Mouse (Mus musculus): ENCODE measurements around the gene Zdhhc17. TPM values are rescaled to one million over a fixed set of nuclear protein-coding genes. Genes with fewer than 3 reads are reported as not detected.
A peak's percentile ranks its signal among the peaks of the same experiment; 100 is the strongest.

The Zdhhc17 gene
- polyA plus RNA-seq, 1 experiment = 31.6 TPM

- Histone ChIP-seq H3K4me3 (ENCODE audit: insufficient read depth, low read length) (peak overlapping the region; percentile 89), H3K4me1 (ENCODE audit: control insufficient read depth, insufficient read depth, low read length) (peaks cover 3% of the 10 kb centered on the region; the same call in 1 of the 2 replicates), H3K27ac (ENCODE audit: insufficient read depth, low read length) (no peak overlapping the region)
- TF ChIP-seq POLR2A (IDR thresholded peaks at IDR 0.05; ENCODE audit: low read depth, low read length) (no peak), CTCF (IDR thresholded peaks at IDR 0.05; ENCODE audit: borderline replicate concordance, insufficient read depth, low read length) (no peak)
These were observed 763 bp downstream of the Zdhhc17 start for GRCm38 (mm10) chr10:111009113-111009640.

GRCm38 (mm10) chr10:111007687-111008086, 2.3 kb downstream of the Zdhhc17 start:
- no peak overlapping the region; the same call in 1 of the 2 replicates for H3K4me3 ChIP-seq (ENCODE audit: insufficient read depth, low read length)
- no peak for TF ChIP-seq POLR2A (IDR thresholded peaks at IDR 0.05; ENCODE audit: low read depth, low read length)
- TF ChIP-seq CTCF (IDR thresholded peaks at IDR 0.05; ENCODE audit: borderline replicate concordance, insufficient read depth, low read length) = no peak

DNA sequence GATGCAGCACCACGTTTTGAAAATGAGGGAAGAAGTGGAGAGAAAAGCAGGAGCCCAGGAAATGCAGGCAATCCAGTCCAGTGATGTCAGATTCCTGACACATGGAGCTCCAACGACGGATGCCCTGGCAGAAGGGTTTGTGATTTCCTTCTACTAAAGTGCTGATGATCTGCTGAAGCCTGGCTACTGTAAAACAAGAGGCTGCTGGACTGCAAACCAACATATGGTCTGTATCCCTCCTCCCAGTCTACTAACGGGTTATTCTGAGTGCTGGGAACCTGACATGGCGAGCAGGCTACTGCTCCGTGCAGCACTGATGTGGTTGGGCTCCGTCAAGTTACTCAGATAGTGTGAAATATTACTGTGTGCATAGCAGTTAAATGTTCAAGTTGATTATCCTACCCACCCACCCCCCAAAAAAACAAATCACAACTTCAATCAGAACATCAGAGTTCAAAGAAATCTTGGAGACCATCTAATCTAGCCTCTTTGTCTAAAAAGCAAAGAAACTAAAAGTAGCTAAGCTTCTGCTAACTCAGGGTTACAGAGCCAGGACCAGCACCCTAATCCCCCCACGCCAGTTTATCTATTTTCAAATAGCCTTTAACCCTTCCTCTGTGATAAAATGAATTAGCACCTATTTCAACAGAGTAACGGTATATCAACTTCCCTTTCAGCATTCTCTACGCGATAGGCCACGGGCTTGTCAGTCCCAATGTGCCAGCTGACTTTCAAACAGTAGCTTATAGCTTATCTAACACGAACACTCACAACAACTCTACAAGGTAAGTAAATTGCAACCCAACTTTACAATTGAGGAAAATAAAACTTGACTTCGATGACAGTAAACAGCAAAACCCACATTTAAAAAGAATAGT, 4.1 kb downstream of the Zdhhc17 start:
- no peak for TF ChIP-seq CTCF (IDR thresholded peaks at IDR 0.05; ENCODE audit: borderline replicate concordance, insufficient read depth, low read length)
- no peak for TF ChIP-seq POLR2A (IDR thresholded peaks at IDR 0.05; ENCODE audit: low read depth, low read length)
- Histone ChIP-seq H3K4me1 (ENCODE audit: control insufficient read depth, insufficient read depth, low read length) (0 out of 2 replicates have a peak, but pooled peaks cover 3% of the 10 kb centered on the region), H3K27ac (ENCODE audit: insufficient read depth, low read length) (no peak overlapping the region), H3K4me3 (ENCODE audit: insufficient read depth, low read length) (no peak overlapping the region)

More at GRCm38 (mm10) chr10:111007687-111008086, 2.3 kb downstream of the Zdhhc17 start:
- Histone ChIP-seq H3K27ac (ENCODE audit: insufficient read depth, low read length) (no peak overlapping the region), H3K4me1 (ENCODE audit: control insufficient read depth, insufficient read depth, low read length) (peaks cover 3% of the 10 kb centered on the region; the same call in 1 of the 2 replicates)

DNA sequence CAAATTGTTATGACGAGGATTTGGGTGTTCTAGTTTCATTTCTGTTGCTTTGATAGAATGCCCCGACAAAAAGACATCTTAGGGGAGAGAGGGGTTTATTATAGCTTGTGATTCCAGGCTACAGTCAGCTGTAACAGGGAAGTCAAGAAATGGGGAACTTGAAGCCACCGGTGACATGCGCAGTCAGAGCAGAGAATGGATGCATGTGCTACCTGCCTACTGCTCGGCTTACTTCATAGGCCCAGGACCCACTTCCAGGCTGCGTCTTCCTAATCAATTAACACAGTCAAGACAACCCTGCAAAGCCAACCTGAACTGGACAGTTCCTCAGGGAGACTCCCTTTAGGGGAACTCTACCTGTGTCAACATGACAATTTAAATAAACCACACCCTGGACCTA, 5.7 kb downstream of the Zdhhc17 start:
- Histone ChIP-seq H3K27ac (ENCODE audit: insufficient read depth, low read length) (no peak overlapping the region), H3K4me3 (ENCODE audit: insufficient read depth, low read length) (no peak overlapping the region), H3K4me1 (ENCODE audit: control insufficient read depth, insufficient read depth, low read length) (0 out of 2 replicates have a peak, but pooled peaks cover 3% of the 10 kb centered on the region)
- TF ChIP-seq POLR2A (IDR thresholded peaks at IDR 0.05; ENCODE audit: low read depth, low read length) (no peak), CTCF (IDR thresholded peaks at IDR 0.05; ENCODE audit: borderline replicate concordance, insufficient read depth, low read length) (no peak)

DNA sequence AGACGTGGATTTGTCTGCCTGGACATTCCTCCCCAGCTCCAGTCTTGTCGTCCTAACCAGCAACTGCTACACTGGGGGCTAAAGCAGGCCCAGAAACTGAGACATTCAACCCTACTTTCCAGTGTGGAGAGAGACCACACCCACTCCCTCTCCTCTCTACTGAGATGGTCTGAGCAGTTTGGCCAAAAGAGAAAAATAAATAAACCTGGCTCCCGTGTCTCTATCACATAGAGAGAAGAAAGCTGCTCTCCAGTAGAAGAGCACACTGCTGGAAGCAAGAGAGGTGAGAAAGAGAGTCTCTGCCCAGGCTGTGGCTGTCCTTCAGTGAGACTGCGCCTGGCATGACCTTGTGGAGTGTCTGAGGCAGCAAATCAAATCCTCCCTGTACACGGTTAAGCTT, 10.7 kb downstream of the Zdhhc17 start:
- Histone ChIP-seq H3K4me1 (ENCODE audit: control insufficient read depth, insufficient read depth, low read length) (no peaks in the 10 kb centered on the region), H3K27ac (ENCODE audit: insufficient read depth, low read length) (no peak overlapping the region), H3K4me3 (ENCODE audit: insufficient read depth, low read length) (no peak overlapping the region)
- no peak for TF ChIP-seq POLR2A (IDR thresholded peaks at IDR 0.05; ENCODE audit: low read depth, low read length)
- no peak for TF ChIP-seq CTCF (IDR thresholded peaks at IDR 0.05; ENCODE audit: borderline replicate concordance, insufficient read depth, low read length)

- TF ChIP-seq POLR2A (IDR thresholded peaks at IDR 0.05; ENCODE audit: low read depth, low read length) (no peak), CTCF (IDR thresholded peaks at IDR 0.05; ENCODE audit: borderline replicate concordance, insufficient read depth, low read length) (no peak)
- H3K4me1 ChIP-seq (ENCODE audit: control insufficient read depth, insufficient read depth, low read length) = peaks cover 4% of the 10 kb centered on the region; the same call in 1 of the 2 replicates
- no peak overlapping the region for H3K4me3 ChIP-seq (ENCODE audit: insufficient read depth, low read length)
- no peak overlapping the region for H3K27ac ChIP-seq (ENCODE audit: insufficient read depth, low read length)
These were observed 12.8 kb downstream of the Zdhhc17 start for GRCm38 (mm10) chr10:110997180-110997579.

- no peak overlapping the region for H3K4me3 ChIP-seq (ENCODE audit: insufficient read depth, low read length)
- H3K4me1 ChIP-seq (ENCODE audit: control insufficient read depth, insufficient read depth, low read length) = peaks cover 7% of the 10 kb centered on the region; the same call in 1 of the 2 replicates
- TF ChIP-seq CTCF (IDR thresholded peaks at IDR 0.05; ENCODE audit: borderline replicate concordance, insufficient read depth, low read length) (no peak), POLR2A (IDR thresholded peaks at IDR 0.05; ENCODE audit: low read depth, low read length) (no peak)
- H3K27ac ChIP-seq (ENCODE audit: insufficient read depth, low read length) = no peak overlapping the region
These were observed 15.2 kb downstream of the Zdhhc17 start for GRCm38 (mm10) chr10:110994761-110995160.

DNA sequence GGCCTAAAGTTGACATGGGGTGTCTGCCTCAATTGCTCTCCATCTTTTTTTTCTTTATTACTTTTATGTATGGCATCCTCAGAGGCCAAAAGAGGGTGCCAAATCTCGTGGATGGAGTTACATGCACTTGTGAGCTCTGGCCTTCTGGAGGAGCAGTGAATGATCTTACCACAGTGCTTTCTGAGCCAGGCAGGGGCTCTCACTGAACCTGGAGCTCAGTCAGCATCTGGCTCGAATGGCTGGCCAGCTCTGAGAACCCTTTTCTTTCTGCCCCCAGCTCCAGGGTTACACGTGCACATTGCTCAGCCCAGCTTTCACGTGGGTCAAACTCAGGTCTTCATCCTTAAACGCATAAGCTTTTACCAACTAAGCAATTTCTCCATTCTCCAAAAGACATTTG, 16.7 kb downstream of the Zdhhc17 start:
- TF ChIP-seq CTCF (IDR thresholded peaks at IDR 0.05; ENCODE audit: borderline replicate concordance, insufficient read depth, low read length) = no peak
- Histone ChIP-seq H3K4me3 (ENCODE audit: insufficient read depth, low read length) (no peak overlapping the region), H3K4me1 (ENCODE audit: control insufficient read depth, insufficient read depth, low read length) (peaks cover 7% of the 10 kb centered on the region; the same call in 1 of the 2 replicates), H3K27ac (ENCODE audit: insufficient read depth, low read length) (no peak overlapping the region)

DNA sequence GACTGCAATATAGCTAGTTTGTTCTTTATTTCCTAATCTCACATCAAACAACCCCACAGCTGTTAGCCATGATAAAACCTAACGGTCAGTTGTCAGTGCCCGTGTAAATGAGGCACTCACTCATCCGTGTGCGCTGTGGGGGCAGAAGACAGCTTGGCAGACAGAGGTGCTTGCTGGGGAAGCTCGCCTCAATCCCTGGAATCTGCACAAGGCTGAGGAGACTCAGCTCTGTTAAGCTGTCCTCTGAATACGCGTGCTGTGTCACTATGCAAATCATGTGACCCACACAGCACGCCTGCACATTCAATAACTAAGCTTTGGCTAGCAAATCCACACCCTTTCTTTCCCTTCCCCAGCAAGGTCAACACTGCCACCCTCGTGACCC, 17.9 kb downstream of the Zdhhc17 start:
- TF ChIP-seq CTCF (IDR thresholded peaks at IDR 0.05; ENCODE audit: borderline replicate concordance, insufficient read depth, low read length) (no peak), POLR2A (IDR thresholded peaks at IDR 0.05; ENCODE audit: low read depth, low read length) (no peak)
- no peak overlapping the region for H3K27ac ChIP-seq (ENCODE audit: insufficient read depth, low read length)
- H3K4me1 ChIP-seq (ENCODE audit: control insufficient read depth, insufficient read depth, low read length) = peaks cover 7% of the 10 kb centered on the region; the same call in 1 of the 2 replicates
- no peak overlapping the region for H3K4me3 ChIP-seq (ENCODE audit: insufficient read depth, low read length)

All from embryonic fibroblast, embryonic 13.5 days (primary cell).